Mouse (Mus musculus) liver, embryonic 14.5 days (tissue): ENCODE data around the gene Mical2.

Source experiments
- CTCF ChIP-seq: IDR thresholded peaks from 2 replicates; pipeline ENCODE4 v1.5.1; 2016; ENCODE audit warnings: antibody characterized with exemption, low read depth, control low read depth
- EP300 ChIP-seq: IDR thresholded peaks from 2 replicates; pipeline ENCODE4 v1.6.1; 2016; ENCODE audit warnings: antibody characterized with exemption, low read depth

DNA sequence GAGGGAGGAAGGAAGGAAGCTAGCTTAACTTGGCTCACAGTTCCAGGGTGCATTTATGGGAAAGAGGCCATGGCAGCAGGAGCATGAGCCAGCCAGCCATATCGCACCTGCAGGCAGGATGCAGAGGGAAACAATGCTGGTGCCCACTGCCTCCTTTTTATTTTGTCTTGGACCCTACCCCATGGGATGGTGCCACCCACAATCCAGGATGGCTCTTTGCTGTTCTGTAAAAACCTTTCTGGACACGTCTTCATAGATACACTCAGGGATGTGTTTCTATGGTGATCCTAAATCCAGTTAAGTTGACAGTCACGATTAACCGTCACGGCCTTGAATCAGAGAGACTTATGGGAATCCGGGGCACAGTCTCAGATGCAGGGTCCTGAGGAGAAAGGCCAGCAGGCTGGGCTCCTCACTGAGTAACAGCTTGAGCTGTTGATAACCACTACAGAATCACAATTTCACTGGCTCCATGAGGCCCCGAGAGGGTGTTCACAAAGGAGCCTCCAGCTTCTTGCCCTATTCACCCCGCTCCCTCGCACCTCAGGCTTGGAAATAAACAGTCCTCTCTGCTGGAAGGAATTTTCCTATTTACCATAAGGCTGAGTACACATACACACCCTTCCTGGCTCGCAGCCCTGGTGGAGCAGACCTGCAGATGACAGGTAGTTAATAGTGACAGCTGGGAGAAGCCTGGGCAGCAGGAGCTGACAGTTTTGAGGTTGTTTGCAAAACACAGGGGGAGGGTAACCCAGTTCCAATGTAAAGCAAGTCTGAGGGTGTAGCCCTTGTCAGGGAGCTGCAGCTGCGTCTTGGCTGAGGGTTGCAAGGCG lies 218.7 kb downstream of the Mical2 start:
- TF ChIP-seq CTCF (no peak), EP300 (no peak)
